Mouse (Mus musculus) kidney, postnatal 0 days (tissue): Measurements from ENCODE around the gene Tlr5. TPM values are rescaled to one million over a fixed set of nuclear protein-coding genes. Genes with fewer than 3 reads are reported as not detected.
A peak's percentile ranks its signal among the peaks of the same experiment; 100 is the strongest.

Source experiments
- ATAC-seq: fragments of 200-750 bp; cut with Nextera tagmentation; replicated peaks from 2 replicates; pipeline ENCODE4 v1.8.0; 2017; ENCODE audit warnings: low read depth, moderate number of reproducible peaks, moderate TSS enrichment, moderate library complexity; ENCODE audit not compliant: low FRiP score
- DNase-seq: peaks from one replicate; pipeline ENCODE4 v3.0.0-alpha.2; 2016; ENCODE audit warnings: low spot score
- H3K27ac ChIP-seq: fragments of 300-500 bp; sonication (generic); 2 replicates; pipeline ENCODE4 v1.5.1; 2014; ENCODE audit warnings: mild to moderate bottlenecking
- H3K27me3 ChIP-seq: fragments of 300-500 bp; sonication (generic); 2 replicates; pipeline ENCODE4 v1.6.1; 2014; ENCODE audit warnings: low read length, mixed read lengths; ENCODE audit not compliant: insufficient read depth
- H3K36me3 ChIP-seq: fragments of 300-500 bp; sonication (generic); 2 replicates; pipeline ENCODE4 v1.6.1; 2014; ENCODE audit warnings: low read length, mixed read lengths; ENCODE audit not compliant: insufficient read depth
- H3K4me1 ChIP-seq: fragments of 300-500 bp; sonication (generic); replicated peaks from 2 replicates; pipeline ENCODE4 v1.6.1; 2014; ENCODE audit warnings: antibody characterized with exemption, low read length, mixed read lengths; ENCODE audit not compliant: insufficient read depth
- H3K4me2 ChIP-seq: fragments of 300-500 bp; sonication (generic); 2 replicates; pipeline ENCODE4 v1.6.1; 2014; ENCODE audit warnings: mild to moderate bottlenecking, low read length, moderate library complexity, mixed read lengths
- H3K4me3 ChIP-seq: fragments of 300-500 bp; sonication (generic); replicated peaks from 2 replicates; pipeline ENCODE4 v1.5.1; 2014; ENCODE audit warnings: low read depth, low read length
- H3K9ac ChIP-seq: fragments of 300-500 bp; sonication (generic); 2 replicates; pipeline ENCODE4 v1.6.1; 2014; ENCODE audit warnings: low read depth, low read length
- H3K9me3 ChIP-seq: fragments of 300-500 bp; sonication (generic); replicated peaks from 2 replicates; pipeline ENCODE4 v1.6.1; 2016; ENCODE audit warnings: low read length, inconsistent platforms, mixed read lengths
- CTCF ChIP-seq: IDR thresholded peaks from 2 replicates; pipeline ENCODE4 v1.5.1; 2016; ENCODE audit warnings: antibody characterized with exemption, low read depth, mild to moderate bottlenecking, moderate library complexity
- WGBS: fragments of 180-500 bp; shearing (Covaris S2); extraction: QIAGEN DNeasy Blood & Tissue Kit; methylation state at CpG from one replicate; pipeline ENCODE4 v1.1.7; 2014; 5-methylcytosine and 5-hydroxymethylcytosine counted together
- polyA plus RNA-seq: library from polyadenylated mRNA; unstranded; fragments of >200 nt; fragmentation: Nextera tagmentation; extraction: Ambion mirVana; gene quantifications from 2 replicates; pipeline ENCODE4 v1.2.1, GENCODE M21; 2015

Gene Tlr5
- polyA plus RNA-seq, 1 experiment from 2014 or later = 0.74 TPM

GRCm38 (mm10) chr1:182935469-182935868 is 19.1 kb upstream of the Tlr5 start:
- 49% methylated on average over 5 of the region's 6 CpGs for WGBS
- no peaks in the 10 kb centered on the region for H3K9me3 ChIP-seq

GRCm38 (mm10) chr1:182937486-182938120 is 17.0 kb upstream of the Tlr5 start:
- Histone ChIP-seq H3K4me1 (no peaks in the 10 kb centered on the region), H3K27me3 (no peaks in the 10 kb centered on the region), H3K9me3 (no peaks in the 10 kb centered on the region), H3K4me2 (no peak overlapping the region), H3K4me3 (no peak overlapping the region), H3K9ac (no peak overlapping the region), H3K27ac (no peak overlapping the region), H3K36me3 (no peaks in the 10 kb centered on the region)
- ATAC-seq (no peak), DNase-seq (no peak)
- TF ChIP-seq CTCF = no peak
- WGBS = 55% methylated on average over 10 of the region's 10 CpGs

More at GRCm38 (mm10) chr1:182935469-182935868, 19.1 kb upstream of the Tlr5 start:
- Histone ChIP-seq H3K4me3 (no peak overlapping the region), H3K4me2 (no peak overlapping the region), H3K27ac (no peak overlapping the region), H3K4me1 (no peaks in the 10 kb centered on the region), H3K27me3 (no peaks in the 10 kb centered on the region), H3K36me3 (no peaks in the 10 kb centered on the region), H3K9ac (no peak overlapping the region)
- TF ChIP-seq CTCF = no peak
- ATAC-seq (no peak), DNase-seq (no peak)

- TF ChIP-seq CTCF = no peak
- no peak overlapping the region for H3K9ac ChIP-seq
- DNase-seq (no peak), ATAC-seq (no peak)
- no peak overlapping the region for H3K4me3 ChIP-seq
- H3K4me1 ChIP-seq = no peaks in the 10 kb centered on the region
- no peaks in the 10 kb centered on the region for H3K27me3 ChIP-seq
- no peak overlapping the region for H3K27ac ChIP-seq
- no peaks in the 10 kb centered on the region for H3K9me3 ChIP-seq
- no peak overlapping the region for H3K4me2 ChIP-seq
- 80% methylated on average over 2 of the region's 2 CpGs for WGBS
- H3K36me3 ChIP-seq = no peaks in the 10 kb centered on the region
Measured at GRCm38 (mm10) chr1:182941921-182942320, 12.7 kb upstream of the Tlr5 start.

GRCm38 (mm10) chr1:182943911-182944310 is 10.7 kb upstream of the Tlr5 start:
- WGBS = 71% methylated on average over 3 of the region's 3 CpGs
- ATAC-seq (no peak), DNase-seq (no peak)
- Histone ChIP-seq H3K9ac (no peak overlapping the region), H3K27me3 (no peaks in the 10 kb centered on the region), H3K36me3 (no peaks in the 10 kb centered on the region), H3K27ac (no peak overlapping the region), H3K4me2 (no peak overlapping the region), H3K4me1 (no peaks in the 10 kb centered on the region), H3K4me3 (no peak overlapping the region), H3K9me3 (no peaks in the 10 kb centered on the region)
- no peak for TF ChIP-seq CTCF

- Histone ChIP-seq H3K9me3 (no peaks in the 10 kb centered on the region), H3K4me3 (no peak overlapping the region), H3K4me1 (no peaks in the 10 kb centered on the region), H3K4me2 (no peak overlapping the region), H3K27me3 (no peaks in the 10 kb centered on the region), H3K36me3 (no peaks in the 10 kb centered on the region), H3K9ac (no peak overlapping the region), H3K27ac (no peak overlapping the region)
- no peak for DNase-seq
- no peak for TF ChIP-seq CTCF
- 69% methylated on average over 5 of the region's 5 CpGs for WGBS
- ATAC-seq = no peak
Measured at GRCm38 (mm10) chr1:182944638-182945037, 9.9 kb upstream of the Tlr5 start.

- no peak for ATAC-seq
- H3K9ac ChIP-seq = no peak overlapping the region
- no peak for TF ChIP-seq CTCF
Measured at GRCm38 (mm10) chr1:182945561-182945960, 9.0 kb upstream of the Tlr5 start.

GRCm38 (mm10) chr1:182951298-182951697 is 3.3 kb upstream of the Tlr5 start:
- Histone ChIP-seq H3K4me1 (peaks cover 14% of the 10 kb centered on the region; the same call in 1 of the 2 replicates), H3K27ac (no peak overlapping the region), H3K27me3 (no peaks in the 10 kb centered on the region), H3K9ac (no peak overlapping the region), H3K4me3 (no peak overlapping the region), H3K36me3 (no peaks in the 10 kb centered on the region), H3K4me2 (no peak overlapping the region), H3K9me3 (no peaks in the 10 kb centered on the region)
- no peak for TF ChIP-seq CTCF
- ATAC-seq (no peak; the same call in 1 of the 2 replicates), DNase-seq (peak; percentile 35)
- 65% methylated on average over 9 of the region's 9 CpGs for WGBS

More at GRCm38 (mm10) chr1:182945561-182945960, 9.0 kb upstream of the Tlr5 start:
- Histone ChIP-seq H3K9me3 (no peaks in the 10 kb centered on the region), H3K4me3 (no peak overlapping the region), H3K4me2 (no peak overlapping the region), H3K36me3 (no peaks in the 10 kb centered on the region), H3K27ac (no peak overlapping the region), H3K27me3 (no peaks in the 10 kb centered on the region), H3K4me1 (no peaks in the 10 kb centered on the region)
- 79% methylated on average over 6 of the region's 6 CpGs for WGBS
- DNase-seq = no peak
